Mouse (Mus musculus) lung, postnatal 0 days (tissue): ENCODE data around the gene Cfb. TPM values are rescaled to one million over a fixed set of nuclear protein-coding genes. Genes with fewer than 3 reads are reported as not detected.
"Not testable (repeated sequence)": the region's sequence is repeated elsewhere in the genome, so short reads cannot be mapped to it uniquely, and the experiment has no call there.

Experiments
- ATAC-seq: fragments of 200-750 bp; cut with Nextera tagmentation; 2 replicates; pipeline ENCODE4 v1.8.0; 2017; ENCODE audit warnings: moderate library complexity
- DNase-seq: peaks from one replicate; pipeline ENCODE4 v3.0.0-alpha.2; 2016; ENCODE audit warnings: low spot score
- H3K27ac ChIP-seq: fragments of 300-500 bp; sonication (generic); 2 replicates; pipeline ENCODE4 v1.5.1; 2014; ENCODE audit warnings: antibody characterized with exemption, mild to moderate bottlenecking, low read length, mixed read lengths
- H3K27me3 ChIP-seq: fragments of 300-500 bp; sonication (generic); replicated peaks from 2 replicates; pipeline ENCODE4 v1.6.1; 2014; ENCODE audit warnings: low read length, mixed read lengths; ENCODE audit not compliant: insufficient read depth
- H3K36me3 ChIP-seq: fragments of 300-500 bp; sonication (generic); 2 replicates; pipeline ENCODE4 v1.6.1; 2014; ENCODE audit warnings: low read length, mixed read lengths; ENCODE audit not compliant: insufficient read depth
- H3K4me1 ChIP-seq: fragments of 300-500 bp; sonication (generic); 2 replicates; pipeline ENCODE4 v1.6.1; 2014; ENCODE audit warnings: antibody characterized with exemption, low read depth, low read length, mixed read lengths; ENCODE audit not compliant: insufficient read depth
- H3K4me2 ChIP-seq: fragments of 300-500 bp; sonication (generic); replicated peaks from 2 replicates; pipeline ENCODE4 v1.6.1; 2014; ENCODE audit warnings: low read depth, mild to moderate bottlenecking, low read length, moderate library complexity, mixed read lengths
- H3K4me3 ChIP-seq: fragments of 300-500 bp; sonication (generic); 2 replicates; pipeline ENCODE4 v1.5.1; 2014; ENCODE audit warnings: low read depth, low read length
- H3K9ac ChIP-seq: fragments of 300-500 bp; sonication (generic); replicated peaks from 2 replicates; pipeline ENCODE4 v1.6.1; 2014; ENCODE audit warnings: low read depth, mild to moderate bottlenecking
- H3K9me3 ChIP-seq: fragments of 300-500 bp; sonication (generic); 2 replicates; pipeline ENCODE4 v1.6.1; 2016; ENCODE audit warnings: low read length, mixed read lengths
- CTCF ChIP-seq: IDR thresholded peaks from 2 replicates; pipeline ENCODE4 v1.5.1; 2016; ENCODE audit warnings: antibody characterized with exemption, mild to moderate bottlenecking
- EP300 ChIP-seq: IDR thresholded peaks from 2 replicates; pipeline ENCODE4 v1.6.1; 2016; ENCODE audit warnings: antibody characterized with exemption, mild to moderate bottlenecking, control low read depth
- WGBS: fragments of 180-500 bp; shearing (Covaris S2); extraction: QIAGEN DNeasy Blood & Tissue Kit; methylation state at CpG from one replicate; pipeline ENCODE4 v1.1.7; 2014; 5-methylcytosine and 5-hydroxymethylcytosine counted together
- polyA plus RNA-seq: library from polyadenylated mRNA; unstranded; fragments of >200 nt; fragmentation: Nextera tagmentation; extraction: Ambion mirVana; gene quantifications from 2 replicates; pipeline ENCODE4 v1.2.1, GENCODE M21; 2015

The Cfb gene
- polyA plus RNA-seq, 1 experiment from 2014 or later: 8.1 TPM

DNA sequence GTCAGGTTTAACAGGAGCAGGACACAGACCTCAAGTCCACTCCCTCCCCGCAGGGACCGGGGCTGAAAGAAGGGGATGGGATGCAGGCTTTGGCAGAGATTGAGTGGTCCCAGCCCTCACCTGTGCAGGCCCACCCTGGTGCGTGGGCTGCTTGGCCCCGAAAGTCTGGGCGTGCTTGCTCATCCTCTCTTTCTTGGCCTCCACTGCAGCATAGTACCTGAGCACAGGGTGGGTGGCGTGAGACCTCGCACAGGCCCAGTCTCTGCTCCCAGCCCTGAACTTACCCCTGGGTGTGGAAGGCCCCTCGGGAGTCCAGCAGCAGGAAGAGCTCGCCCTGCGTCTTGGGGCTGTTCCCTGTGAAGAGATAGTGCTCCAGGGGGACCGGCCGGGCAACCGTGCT is 17.4 kb downstream of the Cfb start:
- DNase-seq: no peak
- peaks cover 25% of the 10 kb centered on the region for H3K36me3 ChIP-seq

DNA sequence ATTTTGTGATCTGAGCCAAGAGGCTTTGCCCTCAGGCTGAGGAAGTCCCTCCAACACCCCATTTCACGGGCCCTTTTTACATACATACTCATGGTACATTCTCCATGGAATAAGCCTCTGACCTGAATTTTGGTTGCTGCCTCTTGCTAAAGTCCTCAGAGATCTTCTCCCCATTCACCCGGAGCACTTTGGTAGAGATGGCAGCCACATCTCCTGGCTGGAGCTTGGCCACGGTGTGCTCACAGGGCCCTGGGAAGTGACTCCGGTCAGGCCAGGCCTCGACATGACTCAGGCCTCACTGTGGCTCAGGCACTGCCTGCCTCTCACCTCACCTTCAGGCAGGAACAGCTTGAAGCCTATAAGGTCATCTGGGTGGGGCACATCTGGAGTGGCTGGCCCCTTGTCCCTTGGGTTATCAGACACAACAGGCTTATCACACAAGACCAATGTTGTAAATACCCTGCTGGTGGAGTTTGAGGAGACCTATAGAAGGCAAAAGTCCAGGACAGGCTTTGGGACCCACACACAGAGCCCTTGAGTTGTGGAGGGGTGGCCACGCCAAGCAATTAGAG is 21.5 kb downstream of the Cfb start:
- no peak for TF ChIP-seq EP300
- no peak for TF ChIP-seq CTCF
- Histone ChIP-seq H3K4me2 (no peak overlapping the region), H3K4me3 (no peak overlapping the region), H3K4me1 (peaks cover 12% of the 10 kb centered on the region; the same call in 1 of the 2 replicates), H3K27me3 (no peaks in the 10 kb centered on the region), H3K27ac (no peak overlapping the region), H3K9me3 (no peaks in the 10 kb centered on the region), H3K36me3 (peaks cover 11% of the 10 kb centered on the region), H3K9ac (no peak overlapping the region)
- 83% methylated on average over 6 of the region's 6 CpGs for WGBS
- ATAC-seq (no peak), DNase-seq (no peak)

More for the DNA sequence above, 17.4 kb downstream of the Cfb start:
- no peak for ATAC-seq
- no peak overlapping the region for H3K9ac ChIP-seq
- WGBS: 91% methylated on average over 13 of the region's 13 CpGs
- no peak overlapping the region for H3K4me3 ChIP-seq
- H3K27me3 ChIP-seq: no peaks in the 10 kb centered on the region
- no peak for TF ChIP-seq EP300
- TF ChIP-seq CTCF: no peak
- no peak overlapping the region for H3K4me2 ChIP-seq
- H3K4me1 ChIP-seq: no peaks in the 10 kb centered on the region
- H3K27ac ChIP-seq: no peak overlapping the region
- no peaks in the 10 kb centered on the region for H3K9me3 ChIP-seq

- Histone ChIP-seq H3K9ac (no peak overlapping the region), H3K36me3 (peaks cover 10% of the 10 kb centered on the region), H3K4me3 (no peak overlapping the region), H3K9me3 (no peaks in the 10 kb centered on the region), H3K27ac (no peak overlapping the region), H3K4me2 (no peak overlapping the region), H3K4me1 (peaks cover 12% of the 10 kb centered on the region; the same call in 1 of the 2 replicates), H3K27me3 (no peaks in the 10 kb centered on the region)
- ATAC-seq (no peak), DNase-seq (no peak)
- TF ChIP-seq CTCF (no peak), EP300 (no peak)
- 85% methylated on average over 7 of the region's 7 CpGs for WGBS
Measured at GRCm38 (mm10) chr17:34838785-34839184, 23.5 kb downstream of the Cfb start.

- ATAC-seq (no peak; the same call in 1 of the 2 replicates), DNase-seq (no peak)
- no peaks in the 10 kb centered on the region for H3K9me3 ChIP-seq
- H3K9ac ChIP-seq: peak overlapping the region; percentile 74
- peak overlapping the region; percentile 85 for H3K27ac ChIP-seq
- H3K4me2 ChIP-seq: peak overlapping the region; percentile 91
- peaks cover 6% of the 10 kb centered on the region for H3K36me3 ChIP-seq
- 36% methylated on average over 43 of the region's 43 CpGs for WGBS
- H3K27me3 ChIP-seq: no peaks in the 10 kb centered on the region
- TF ChIP-seq CTCF: no peak
- no peak for TF ChIP-seq EP300
- peak overlapping the region; percentile 77 for H3K4me3 ChIP-seq
- peaks cover 12% of the 10 kb centered on the region; the same call in 1 of the 2 replicates for H3K4me1 ChIP-seq
Measured at GRCm38 (mm10) chr17:34837464-34838324, 24.6 kb downstream of the Cfb start.

DNA sequence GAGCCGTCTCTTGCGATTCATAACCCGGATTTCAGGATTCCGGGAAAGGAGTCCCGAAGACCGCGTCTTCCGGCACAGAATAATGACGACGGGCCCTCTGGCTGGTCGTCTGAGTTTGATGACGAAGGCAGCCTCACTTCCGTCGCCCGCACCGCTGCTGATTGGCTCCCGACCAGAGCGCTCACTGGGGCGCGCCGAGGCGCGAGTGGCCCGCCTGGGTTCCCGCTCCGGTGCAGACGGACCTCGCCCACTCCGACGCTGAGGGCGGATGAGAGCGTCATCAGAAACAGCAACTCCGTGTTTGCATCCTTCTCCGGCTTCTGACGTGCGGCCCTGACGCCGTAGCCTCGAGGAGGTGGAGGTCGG is 25.5 kb downstream of the Cfb start, which contains the start of the genes Stk19 and Dxo:
TSS of gene Stk19 (minus strand) at position 90 of the 366 bp plus-strand sequence.
TSS of gene Dxo (plus strand) at position 164 of the 366 bp plus-strand sequence.
- H3K4me3 ChIP-seq: peak within 1 kb of the TSS; percentile 77
- TF ChIP-seq EP300 (no peak), CTCF (no peak)
- peak within 1 kb of the TSS; percentile 91 for H3K4me2 ChIP-seq
- WGBS: under 1% methylated on average over 40 of the region's 40 CpGs
- DNase-seq (peak; percentile 98), ATAC-seq (peak; percentile 96)
- H3K27ac ChIP-seq: peak within 1 kb of the TSS; percentile 85
- peak within 1 kb of the TSS; percentile 74 for H3K9ac ChIP-seq
- H3K4me1 ChIP-seq: peaks cover 12% of the 10 kb centered on the region; the same call in 1 of the 2 replicates
- H3K36me3 ChIP-seq: peaks cover 6% of the 10 kb centered on the region
- H3K9me3 ChIP-seq: no peaks in the 10 kb centered on the region
- no peaks in the 10 kb centered on the region for H3K27me3 ChIP-seq

GRCm38 (mm10) chr17:34836155-34836855 is 26.0 kb downstream of the Cfb start:
- ATAC-seq (peak; percentile 76), DNase-seq (peak; percentile 87)
- peak overlapping the region; percentile 85 for H3K27ac ChIP-seq

DNA sequence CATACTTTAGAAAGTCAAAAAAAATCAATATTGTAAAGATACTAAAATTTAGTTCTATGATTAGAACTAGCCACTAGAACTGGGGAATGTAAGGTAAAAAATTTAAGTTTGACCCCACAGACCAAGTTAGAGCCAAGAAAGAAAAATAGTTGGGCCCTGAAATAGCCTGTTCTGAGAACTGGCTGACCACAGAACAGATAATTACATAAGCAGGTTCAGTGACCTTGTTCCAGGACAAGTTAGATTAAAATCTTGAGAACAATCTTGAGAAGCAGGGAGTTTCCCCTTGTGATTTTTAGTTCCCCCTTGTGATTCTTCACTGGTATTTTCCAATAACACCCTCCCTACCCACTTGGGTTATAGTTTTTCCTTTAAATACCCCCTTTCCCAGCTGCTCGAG is 31.5 kb downstream of the Cfb start:
- peaks cover 21% of the 10 kb centered on the region; the same call in 1 of the 2 replicates for H3K36me3 ChIP-seq
- not testable (repeated sequence) for H3K27me3 ChIP-seq, H3K4me2 ChIP-seq, H3K9me3 ChIP-seq, ATAC-seq, H3K4me1 ChIP-seq, H3K27ac ChIP-seq, H3K4me3 ChIP-seq, H3K9ac ChIP-seq, DNase-seq
- WGBS: 89% methylated on average over 1 of the region's 1 CpGs

More at GRCm38 (mm10) chr17:34836155-34836855, 26.0 kb downstream of the Cfb start:
- Histone ChIP-seq H3K9ac (peak overlapping the region; percentile 74), H3K27me3 (no peaks in the 10 kb centered on the region), H3K4me1 (peaks cover 12% of the 10 kb centered on the region; the same call in 1 of the 2 replicates), H3K4me3 (peak overlapping the region; percentile 77), H3K9me3 (no peaks in the 10 kb centered on the region), H3K4me2 (peak overlapping the region; percentile 91), H3K36me3 (peaks cover 6% of the 10 kb centered on the region)
- TF ChIP-seq EP300 (no peak), CTCF (no peak)
- WGBS: 4% methylated on average over 45 of the region's 48 CpGs
